Mouse (Mus musculus) hindbrain, postnatal 0 days (tissue): ENCODE data around the gene Amer3. TPM values are rescaled to one million over a fixed set of nuclear protein-coding genes. Genes with fewer than 3 reads are reported as not detected.

Experiments
- ATAC-seq: fragments of 200-750 bp; cut with Nextera tagmentation; 2 replicates; pipeline ENCODE4 v1.8.0; 2017; ENCODE audit warnings: mild to moderate bottlenecking, moderate TSS enrichment, moderate library complexity
- DNase-seq: peaks from one replicate; pipeline ENCODE4 v3.0.0-alpha.2; 2015; ENCODE audit warnings: low spot score
- H3K27ac ChIP-seq: fragments of 300-500 bp; sonication (generic); 2 replicates; pipeline ENCODE4 v1.5.1; 2014; ENCODE audit warnings: mild to moderate bottlenecking
- H3K27me3 ChIP-seq: fragments of 300-500 bp; sonication (generic); 2 replicates; pipeline ENCODE4 v1.6.1; 2014; ENCODE audit warnings: low read length, mixed read lengths; ENCODE audit not compliant: insufficient read depth
- H3K36me3 ChIP-seq: fragments of 300-500 bp; sonication (generic); 2 replicates; pipeline ENCODE4 v1.6.1; 2014; ENCODE audit warnings: low read length, mixed read lengths; ENCODE audit not compliant: insufficient read depth
- H3K4me1 ChIP-seq: fragments of 300-500 bp; sonication (generic); 2 replicates; pipeline ENCODE4 v1.6.1; 2014; ENCODE audit warnings: antibody characterized with exemption, low read length, mixed read lengths; ENCODE audit not compliant: insufficient read depth
- H3K4me2 ChIP-seq: fragments of 300-500 bp; sonication (generic); 2 replicates; pipeline ENCODE4 v1.6.1; 2014; ENCODE audit warnings: low read depth, mild to moderate bottlenecking, low read length, moderate library complexity, mixed read lengths
- H3K4me3 ChIP-seq: fragments of 300-500 bp; sonication (generic); 2 replicates; pipeline ENCODE4 v1.5.1; 2014; ENCODE audit warnings: low read length
- H3K9ac ChIP-seq: fragments of 300-500 bp; sonication (generic); replicated peaks from 2 replicates; pipeline ENCODE4 v1.6.1; 2014; ENCODE audit warnings: mild to moderate bottlenecking, low read length, moderate library complexity, mixed read lengths
- H3K9me3 ChIP-seq: fragments of 300-500 bp; sonication (generic); 2 replicates; pipeline ENCODE4 v1.6.1; 2016; ENCODE audit warnings: low read length, mixed read lengths
- CTCF ChIP-seq: IDR thresholded peaks from 2 replicates; pipeline ENCODE4 v1.5.1; 2016; ENCODE audit warnings: antibody characterized with exemption, control low read depth, low read depth
- WGBS: fragments of 180-500 bp; shearing (Covaris S2); extraction: QIAGEN DNeasy Blood & Tissue Kit; methylation state at CpG from one replicate; pipeline ENCODE4 v1.1.7; 2014; 5-methylcytosine and 5-hydroxymethylcytosine counted together
- polyA plus RNA-seq: library from polyadenylated mRNA; unstranded; fragments of >200 nt; fragmentation: Nextera tagmentation; extraction: Ambion mirVana; gene quantifications from 2 replicates; pipeline ENCODE4 v1.2.1, GENCODE M21; 2015
- total RNA-seq: library from RNA; depleted of rRNA; stranded (reverse); fragments of >200 nt; gene quantifications from 2 replicates; pipeline ENCODE4 v1.2.3, GENCODE M21; 2014

Gene Amer3
- total and polyA plus RNA-seq, 2 experiments from 2014 or later: 18.2 to 51.5 TPM

- H3K27me3 ChIP-seq: no peaks in the 10 kb centered on the region
- ATAC-seq (no peak), DNase-seq (no peak)
- no peak overlapping the region for H3K4me2 ChIP-seq
- 84% methylated on average over 1 of the region's 1 CpGs for WGBS
- no peak overlapping the region for H3K9ac ChIP-seq
- no peaks in the 10 kb centered on the region for H3K9me3 ChIP-seq
- no peak for TF ChIP-seq CTCF
- no peaks in the 10 kb centered on the region for H3K4me1 ChIP-seq
- no peaks in the 10 kb centered on the region for H3K36me3 ChIP-seq
- no peak overlapping the region for H3K27ac ChIP-seq
- no peak overlapping the region for H3K4me3 ChIP-seq
Observed at GRCm38 (mm10) chr1:34553690-34554089, 25.8 kb upstream of the Amer3 start.

GRCm38 (mm10) chr1:34554275-34554674, 25.2 kb upstream of the Amer3 start:
- Histone ChIP-seq H3K27ac (no peak overlapping the region), H3K4me3 (no peak overlapping the region), H3K36me3 (no peaks in the 10 kb centered on the region), H3K4me1 (no peaks in the 10 kb centered on the region), H3K4me2 (no peak overlapping the region), H3K9me3 (no peaks in the 10 kb centered on the region), H3K27me3 (no peaks in the 10 kb centered on the region), H3K9ac (no peak overlapping the region)
- WGBS: 87% methylated on average over 7 of the region's 7 CpGs
- TF ChIP-seq CTCF: no peak
- no peak for ATAC-seq
- no peak for DNase-seq

GRCm38 (mm10) chr1:34560843-34561242, 18.6 kb upstream of the Amer3 start, which contains the start of gene Prss40:
Prss40 (minus strand) TSS chr1:34560943.
- DNase-seq (no peak), ATAC-seq (no peak)
- H3K36me3 ChIP-seq: no peaks in the 10 kb centered on the region
- H3K9me3 ChIP-seq: no peaks in the 10 kb centered on the region
- no peak within 1 kb of the TSS for H3K27ac ChIP-seq
- no peak within 1 kb of the TSS for H3K9ac ChIP-seq
- no peaks in the 10 kb centered on the region for H3K27me3 ChIP-seq
- WGBS: 86% methylated on average over 15 of the region's 15 CpGs
- H3K4me1 ChIP-seq: no peaks in the 10 kb centered on the region
- H3K4me2 ChIP-seq: no peak within 1 kb of the TSS
- H3K4me3 ChIP-seq: no peak within 1 kb of the TSS
- no peak for TF ChIP-seq CTCF

- DNase-seq: no peak
- Histone ChIP-seq H3K9ac (no peak overlapping the region), H3K4me1 (no peaks in the 10 kb centered on the region), H3K9me3 (no peaks in the 10 kb centered on the region), H3K27me3 (no peaks in the 10 kb centered on the region), H3K4me3 (no peak overlapping the region), H3K27ac (no peak overlapping the region), H3K4me2 (no peak overlapping the region), H3K36me3 (no peaks in the 10 kb centered on the region)
- no peak for TF ChIP-seq CTCF
- 87% methylated on average over 8 of the region's 8 CpGs for WGBS
- no peak for ATAC-seq
Observed at GRCm38 (mm10) chr1:34564383-34565045, 14.9 kb upstream of the Amer3 start.

- H3K36me3 ChIP-seq: no peaks in the 10 kb centered on the region
- H3K4me3 ChIP-seq: no peak overlapping the region
- ATAC-seq (no peak), DNase-seq (no peak)
- no peaks in the 10 kb centered on the region for H3K9me3 ChIP-seq
- no peak for TF ChIP-seq CTCF
- H3K4me1 ChIP-seq: no peaks in the 10 kb centered on the region
- H3K4me2 ChIP-seq: no peak overlapping the region
- 97% methylated on average over 2 of the region's 2 CpGs for WGBS
- no peak overlapping the region for H3K9ac ChIP-seq
- no peaks in the 10 kb centered on the region for H3K27me3 ChIP-seq
- H3K27ac ChIP-seq: no peak overlapping the region
Observed at GRCm38 (mm10) chr1:34568120-34568519, 11.3 kb upstream of the Amer3 start.

- H3K36me3 ChIP-seq: no peaks in the 10 kb centered on the region
- no peak overlapping the region for H3K4me3 ChIP-seq
- no peak overlapping the region for H3K4me2 ChIP-seq
- WGBS: 95% methylated on average over 2 of the region's 2 CpGs
- no peak for DNase-seq
- H3K27ac ChIP-seq: no peak overlapping the region
- H3K4me1 ChIP-seq: no peaks in the 10 kb centered on the region
- TF ChIP-seq CTCF: no peak
- ATAC-seq: no peak
- H3K9me3 ChIP-seq: no peaks in the 10 kb centered on the region
- no peaks in the 10 kb centered on the region for H3K27me3 ChIP-seq
- no peak overlapping the region for H3K9ac ChIP-seq
Observed at GRCm38 (mm10) chr1:34569876-34570275, 9.6 kb upstream of the Amer3 start.

GRCm38 (mm10) chr1:34571431-34571830, 8.0 kb upstream of the Amer3 start:
- no peaks in the 10 kb centered on the region for H3K27me3 ChIP-seq
- H3K9ac ChIP-seq: no peak overlapping the region
- no peaks in the 10 kb centered on the region for H3K9me3 ChIP-seq
- H3K4me3 ChIP-seq: no peak overlapping the region
- H3K27ac ChIP-seq: no peak overlapping the region
- no peaks in the 10 kb centered on the region for H3K36me3 ChIP-seq
- TF ChIP-seq CTCF: no peak
- 65% methylated on average over 6 of the region's 6 CpGs for WGBS
- no peaks in the 10 kb centered on the region for H3K4me1 ChIP-seq
- H3K4me2 ChIP-seq: no peak overlapping the region
- no peak for ATAC-seq
- DNase-seq: no peak
